Mouse (Mus musculus) liver, adult 2 months (tissue): Measurements from ENCODE around the gene Agk. TPM values are rescaled to one million over a fixed set of nuclear protein-coding genes. Genes with fewer than 3 reads are reported as not detected.
A peak's percentile ranks its signal among the peaks of the same experiment; 100 is the strongest.

Source experiments
- DNase-seq: peaks from one replicate; pipeline ENCODE4 v3.0.0-alpha.2; 2011; ENCODE audit warnings: low read depth, low spot score; ENCODE audit errors: extremely low read depth
- H3K27ac ChIP-seq: fragments of 200-500 bp; replicated peaks from 2 replicates; pipeline ENCODE4 v1.5.1; 2012; ENCODE audit warnings: low read depth, mild to moderate bottlenecking, control low read depth, inconsistent platforms, low read length; ENCODE audit not compliant: insufficient read depth
- H3K27me3 ChIP-seq: fragments of 200-500 bp; 2 replicates; pipeline ENCODE4 v1.6.1; 2012; ENCODE audit warnings: mild to moderate bottlenecking, moderate library complexity, low read length, inconsistent platforms; ENCODE audit not compliant: control insufficient read depth, insufficient read depth
- H3K36me3 ChIP-seq: fragments of 200-500 bp; 2 replicates; pipeline ENCODE4 v1.6.1; 2012; ENCODE audit warnings: low read length, inconsistent platforms; ENCODE audit not compliant: control insufficient read depth, insufficient read depth
- H3K4me1 ChIP-seq: fragments of 200-500 bp; 2 replicates; pipeline ENCODE4 v1.6.1; 2011; ENCODE audit warnings: low read length; ENCODE audit not compliant: control insufficient read depth, insufficient read depth
- H3K4me3 ChIP-seq: fragments of 200-500 bp; 2 replicates; pipeline ENCODE4 v1.5.1; 2011; ENCODE audit warnings: low read depth, mild to moderate bottlenecking, control low read depth, low read length, moderate library complexity; ENCODE audit not compliant: insufficient read depth
- H3K79me2 ChIP-seq: fragments of 200-500 bp; 2 replicates; pipeline ENCODE4 v1.6.1; 2012; ENCODE audit warnings: inconsistent platforms, mild to moderate bottlenecking, low read length, moderate library complexity; ENCODE audit not compliant: control insufficient read depth, insufficient read depth
- H3K9ac ChIP-seq: fragments of 200-500 bp; 2 replicates; pipeline ENCODE4 v1.6.1; 2012; ENCODE audit warnings: low read depth, mild to moderate bottlenecking, control low read depth, inconsistent platforms, low read length
- CTCF ChIP-seq: fragments of 200-500 bp; IDR thresholded peaks from 2 replicates; pipeline ENCODE4 v1.5.1; 2011; ENCODE audit warnings: low read depth, low read length, control low read depth
- POLR2A ChIP-seq: fragments of 200-500 bp; IDR thresholded peaks from 2 replicates; pipeline ENCODE4 v1.6.1; 2011; ENCODE audit warnings: low read length, control low read depth; ENCODE audit not compliant: insufficient read depth; ENCODE audit errors: extremely low read depth
- WGBS: fragments of 180-500 bp; shearing (Covaris S2); methylation state at CpG from one replicate; pipeline ENCODE4 v1.1.7; 2018; 5-methylcytosine and 5-hydroxymethylcytosine counted together
- polyA plus RNA-seq: library from polyadenylated mRNA; depleted of rRNA; stranded (reverse); fragments of >200 nt; gene quantifications from 2 replicates; pipeline ENCODE4 v1.2.3, GENCODE M21; 2012
- total RNA-seq: library from RNA; depleted of rRNA; stranded (reverse); fragments of >200 nt; gene quantifications from 2 replicates; pipeline ENCODE4 v1.2.3, GENCODE M21; 2014

Gene Agk
- total and polyA plus RNA-seq, 2 experiments = 4.8 to 10.5 TPM

GRCm38 (mm10) chr6:40427441-40427840, 102.5 kb downstream of the Agk start:
- H3K79me2 ChIP-seq = no peaks in the 10 kb centered on the region; the same call in 1 of the 2 replicates
- no peak overlapping the region for H3K9ac ChIP-seq
- peaks cover 5% of the 10 kb centered on the region for H3K4me1 ChIP-seq
- no peak overlapping the region for H3K4me3 ChIP-seq
- no peaks in the 10 kb centered on the region for H3K27me3 ChIP-seq
- no peak for DNase-seq
- no peak overlapping the region for H3K27ac ChIP-seq
- WGBS = 91% methylated on average over 7 of the region's 7 CpGs
- H3K36me3 ChIP-seq = no peaks in the 10 kb centered on the region
- no peak for TF ChIP-seq POLR2A
- TF ChIP-seq CTCF = no peak

- 73% methylated on average over 3 of the region's 3 CpGs for WGBS
- no peaks in the 10 kb centered on the region for H3K27me3 ChIP-seq
These were observed 103.7 kb downstream of the Agk start for GRCm38 (mm10) chr6:40428696-40429095.

GRCm38 (mm10) chr6:40429521-40429931, 104.6 kb downstream of the Agk start:
- H3K27ac ChIP-seq = no peak overlapping the region
- 33% methylated on average over 4 of the region's 4 CpGs for WGBS
- H3K4me1 ChIP-seq = peaks cover 5% of the 10 kb centered on the region

More at GRCm38 (mm10) chr6:40428696-40429095, 103.7 kb downstream of the Agk start:
- Histone ChIP-seq H3K9ac (no peak overlapping the region), H3K4me3 (no peak overlapping the region), H3K4me1 (peaks cover 5% of the 10 kb centered on the region), H3K79me2 (no peaks in the 10 kb centered on the region; the same call in 1 of the 2 replicates), H3K27ac (no peak overlapping the region), H3K36me3 (no peaks in the 10 kb centered on the region)
- no peak for DNase-seq
- TF ChIP-seq CTCF = no peak
- TF ChIP-seq POLR2A = no peak

GRCm38 (mm10) chr6:40430251-40430650, 105.3 kb downstream of the Agk start:
- WGBS = 87% methylated on average over 3 of the region's 3 CpGs

More at GRCm38 (mm10) chr6:40429521-40429931, 104.6 kb downstream of the Agk start:
- peak; percentile 10 for DNase-seq
- Histone ChIP-seq H3K9ac (no peak overlapping the region), H3K27me3 (no peaks in the 10 kb centered on the region), H3K79me2 (no peaks in the 10 kb centered on the region; the same call in 1 of the 2 replicates), H3K4me3 (no peak overlapping the region), H3K36me3 (no peaks in the 10 kb centered on the region)
- TF ChIP-seq CTCF (no peak), POLR2A (no peak)

GRCm38 (mm10) chr6:40430878-40431277, 105.9 kb downstream of the Agk start:
- Histone ChIP-seq H3K27ac (no peak overlapping the region), H3K4me3 (no peak overlapping the region), H3K36me3 (no peaks in the 10 kb centered on the region), H3K27me3 (no peaks in the 10 kb centered on the region), H3K9ac (no peak overlapping the region), H3K79me2 (no peaks in the 10 kb centered on the region; the same call in 1 of the 2 replicates), H3K4me1 (peaks cover 5% of the 10 kb centered on the region)
- 73% methylated on average over 3 of the region's 3 CpGs for WGBS
- TF ChIP-seq POLR2A (no peak), CTCF (no peak)
- DNase-seq = no peak

More at GRCm38 (mm10) chr6:40430251-40430650, 105.3 kb downstream of the Agk start:
- DNase-seq = no peak
- H3K9ac ChIP-seq = no peak overlapping the region
- no peaks in the 10 kb centered on the region; the same call in 1 of the 2 replicates for H3K79me2 ChIP-seq
- H3K27ac ChIP-seq = no peak overlapping the region
- TF ChIP-seq CTCF = no peak
- no peaks in the 10 kb centered on the region for H3K27me3 ChIP-seq
- H3K36me3 ChIP-seq = no peaks in the 10 kb centered on the region
- H3K4me1 ChIP-seq = peaks cover 5% of the 10 kb centered on the region
- H3K4me3 ChIP-seq = no peak overlapping the region

GRCm38 (mm10) chr6:40431356-40431755, 106.4 kb downstream of the Agk start:
- TF ChIP-seq CTCF (no peak), POLR2A (no peak)

More at GRCm38 (mm10) chr6:40431356-40431755, 106.4 kb downstream of the Agk start:
- H3K27ac ChIP-seq = no peak overlapping the region
- DNase-seq = peak; percentile 54
- H3K4me1 ChIP-seq = peaks cover 5% of the 10 kb centered on the region
- WGBS = 19% methylated on average over 4 of the region's 4 CpGs
- no peaks in the 10 kb centered on the region for H3K27me3 ChIP-seq
- no peak overlapping the region for H3K4me3 ChIP-seq
- no peaks in the 10 kb centered on the region; the same call in 1 of the 2 replicates for H3K79me2 ChIP-seq
- H3K36me3 ChIP-seq = no peaks in the 10 kb centered on the region
- no peak overlapping the region for H3K9ac ChIP-seq
